8 mouse cellular contexts compared by ENCODE assay signal in the genomic region with DNA sequence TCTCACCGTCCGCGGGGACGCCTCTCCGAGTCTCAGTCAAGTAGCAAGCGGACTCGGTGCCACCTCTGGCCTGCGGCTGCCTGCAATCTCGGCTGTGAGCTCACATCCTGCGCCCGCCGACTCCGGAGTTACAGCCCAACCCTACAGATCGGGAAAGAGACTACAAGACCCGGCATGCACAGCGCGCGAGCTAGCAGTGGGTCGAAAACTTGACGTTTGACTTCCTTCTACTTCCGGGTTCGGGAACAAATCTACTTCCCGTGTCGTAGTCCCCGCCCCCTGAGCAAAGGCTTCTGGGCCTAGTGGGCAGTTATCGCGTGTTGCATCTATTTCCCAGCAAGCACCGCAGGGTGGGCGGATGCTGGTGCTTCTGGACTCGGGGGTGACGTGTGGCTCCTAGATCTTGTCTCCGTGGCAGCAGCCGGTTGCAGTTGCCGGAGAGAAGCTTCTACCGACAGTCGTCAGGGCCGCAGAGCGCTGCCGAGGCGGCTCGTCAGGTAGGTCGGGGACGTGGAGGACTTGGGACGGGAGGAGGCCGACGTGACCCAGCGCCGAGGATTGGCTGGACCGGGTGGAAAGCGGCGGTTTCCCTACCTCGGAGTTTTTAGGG. TPM values are rescaled to one million over a fixed set of nuclear protein-coding genes. Genes with fewer than 3 reads are reported as not detected.
DNase-seq lines count a peak whose midpoint lies in the region; ATAC-seq and TF ChIP-seq lines count a peak whose summit lies in the region.

A gene (minus strand): TSS at position 253 of the 610 bp plus-strand sequence.
A gene (plus strand): TSS at position 282 of the 610 bp plus-strand sequence.

- peak; percentile 98 for ATAC-seq in heart, embryonic 15.5 days (replicated peaks; ENCODE audit: insufficient number of reproducible peaks, insufficient read depth, low FRiP score, low read depth)
- ATAC-seq in liver, embryonic 14.5 days (ENCODE audit: insufficient read depth): peak; percentile 95
- ATAC-seq in neural tube, embryonic 11.5 days (ENCODE audit: insufficient read depth, low FRiP score, low TSS enrichment): peak; percentile 96
- ATAC-seq in stomach, postnatal 0 days (ENCODE audit: low FRiP score, low TSS enrichment): peak; percentile 98

- H3K27me3 ChIP-seq in forebrain, embryonic 10.5 days (ENCODE audit: poor library complexity, severe bottlenecking): no peaks in the 10 kb centered on the region
- H3K27me3 ChIP-seq in heart, embryonic 15.5 days: no peaks in the 10 kb centered on the region
- no peaks in the 10 kb centered on the region for H3K27me3 ChIP-seq in liver, embryonic 14.5 days (ENCODE audit: control insufficient read depth, insufficient read depth, low read length)
- no peaks in the 10 kb centered on the region for H3K27me3 ChIP-seq in neural tube, embryonic 11.5 days (ENCODE audit: control insufficient read depth, insufficient read depth, low read length)
- H3K27me3 ChIP-seq in stomach, postnatal 0 days (ENCODE audit: control insufficient read depth, insufficient read depth, low read length): no peaks in the 10 kb centered on the region

- peak; percentile 96 to 97 for DNase-seq in CD8-positive naive resting alpha-beta T cell, adult 2 months (ENCODE audit: low read depth in 2 of 2, low spot score in 2 of 2)
- peak; percentile 98 for DNase-seq in c-Kit-positive CD71-negative TER-119-negative erythroid progenitor cells, embryonic 14.5 days (ENCODE audit: low read depth)
- DNase-seq in forebrain, embryonic 10.5 days (ENCODE audit: extremely low spot score, low spot score): peak; percentile 99
- peak; percentile 99 for DNase-seq in kidney, postnatal 25 days
- DNase-seq in liver, embryonic 14.5 days (ENCODE audit: low read depth in 3 of 3, low spot score in 3 of 3): peak; percentile 99 to 100 (median 99)
- DNase-seq in neural tube, embryonic 11.5 days (ENCODE audit: low spot score): peak; percentile 98
- DNase-seq in stomach, postnatal 0 days (ENCODE audit: low spot score): peak; percentile 98

- WGBS in forebrain, embryonic 10.5 days: under 1% methylated on average over 52 of the region's 52 CpGs
- WGBS in heart, embryonic 15.5 days: under 1% methylated on average over 52 of the region's 52 CpGs
- under 1% methylated on average over 52 of the region's 52 CpGs for WGBS in liver, embryonic 14.5 days (ENCODE audit: insufficient replicate concordance)
- under 1% methylated on average over 52 of the region's 52 CpGs for WGBS in neural tube, embryonic 11.5 days
- under 1% methylated on average over 52 of the region's 52 CpGs for WGBS in stomach, postnatal 0 days

- H3K27ac ChIP-seq in forebrain, embryonic 10.5 days: peak within 1 kb of the TSS; percentile 93
- peak within 1 kb of the TSS; percentile 97 for H3K27ac ChIP-seq in heart, embryonic 15.5 days
- peak within 1 kb of the TSS; percentile 69 for H3K27ac ChIP-seq in liver, embryonic 14.5 days
- peak within 1 kb of the TSS; percentile 51 for H3K27ac ChIP-seq in neural tube, embryonic 11.5 days (ENCODE audit: low read depth, low read length)
- H3K27ac ChIP-seq in stomach, postnatal 0 days (replicated peaks): peak within 1 kb of the TSS; percentile 93

- peaks cover 27% of the 10 kb centered on the region for H3K4me1 ChIP-seq in forebrain, embryonic 10.5 days
- peaks cover 23% of the 10 kb centered on the region for H3K4me1 ChIP-seq in heart, embryonic 15.5 days (replicated peaks)
- H3K4me1 ChIP-seq in liver, embryonic 14.5 days (replicated peaks; ENCODE audit: control insufficient read depth in 2 of 2, insufficient read depth in 2 of 2, low read length in 1 of 2): peaks cover 13 to 18% of the 10 kb centered on the region in 2 experiments
- peaks cover 13% of the 10 kb centered on the region for H3K4me1 ChIP-seq in neural tube, embryonic 11.5 days (ENCODE audit: control insufficient read depth, insufficient read depth, low read length)
- H3K4me1 ChIP-seq in stomach, postnatal 0 days (replicated peaks; ENCODE audit: control insufficient read depth, insufficient read depth): no peaks in the 10 kb centered on the region

- TF ChIP-seq EP300 in liver, embryonic 14.5 days (IDR thresholded peaks at IDR 0.05; ENCODE audit: low read depth): no peak
- TF ChIP-seq EP300 in stomach, postnatal 0 days (optimal IDR thresholded peaks at IDR 0.05): no peak

- H3K4me3 ChIP-seq in forebrain, embryonic 10.5 days: peak within 1 kb of the TSS; percentile 89
- peak within 1 kb of the TSS; percentile 94 for H3K4me3 ChIP-seq in heart, embryonic 15.5 days
- peak within 1 kb of the TSS; percentile 72 to 78 for H3K4me3 ChIP-seq in liver, embryonic 14.5 days (ENCODE audit: insufficient read depth in 1 of 2, low read depth in 2 of 2, low read length in 2 of 2)
- peak within 1 kb of the TSS; percentile 75 for H3K4me3 ChIP-seq in neural tube, embryonic 11.5 days (ENCODE audit: low read depth, low read length)
- peak within 1 kb of the TSS; percentile 74 for H3K4me3 ChIP-seq in stomach, postnatal 0 days (ENCODE audit: low read depth, low read length)

- peak within 1 kb of the TSS; percentile 88 for H3K9ac ChIP-seq in heart, embryonic 15.5 days
- H3K9ac ChIP-seq in liver, embryonic 14.5 days (replicated peaks): peak within 1 kb of the TSS; percentile 80
- H3K9ac ChIP-seq in neural tube, embryonic 11.5 days (ENCODE audit: low read length): peak within 1 kb of the TSS; percentile 77
- H3K9ac ChIP-seq in stomach, postnatal 0 days (ENCODE audit: low read length): peak within 1 kb of the TSS; percentile 87

- no peak for TF ChIP-seq CTCF in liver, embryonic 14.5 days (IDR thresholded peaks at IDR 0.05; ENCODE audit: low read depth)
- TF ChIP-seq CTCF in stomach, postnatal 0 days (IDR thresholded peaks at IDR 0.05; ENCODE audit: low read depth): peak; percentile 5; the same call in 1 of the 2 replicates

- H3K4me2 ChIP-seq in heart, embryonic 15.5 days: peak within 1 kb of the TSS; percentile 83
- H3K4me2 ChIP-seq in liver, embryonic 14.5 days (ENCODE audit: low read depth): peak within 1 kb of the TSS; percentile 97
- peak within 1 kb of the TSS; percentile 87 for H3K4me2 ChIP-seq in neural tube, embryonic 11.5 days (ENCODE audit: low read depth)
- peak within 1 kb of the TSS; percentile 79 for H3K4me2 ChIP-seq in stomach, postnatal 0 days (replicated peaks; ENCODE audit: low read depth)

- H3K9me3 ChIP-seq in forebrain, embryonic 10.5 days: no peaks in the 10 kb centered on the region
- H3K9me3 ChIP-seq in heart, embryonic 15.5 days (replicated peaks): no peaks in the 10 kb centered on the region
- H3K9me3 ChIP-seq in liver, embryonic 14.5 days (ENCODE audit: control insufficient read depth, low read length): no peaks in the 10 kb centered on the region
- no peaks in the 10 kb centered on the region for H3K9me3 ChIP-seq in neural tube, embryonic 11.5 days (ENCODE audit: control insufficient read depth, low read length)
- no peaks in the 10 kb centered on the region for H3K9me3 ChIP-seq in stomach, postnatal 0 days (ENCODE audit: control insufficient read depth, low read length)

- peaks cover 54% of the 10 kb centered on the region for H3K36me3 ChIP-seq in forebrain, embryonic 10.5 days (replicated peaks)
- H3K36me3 ChIP-seq in heart, embryonic 15.5 days: peaks cover 29% of the 10 kb centered on the region
- peaks cover 23% of the 10 kb centered on the region for H3K36me3 ChIP-seq in liver, embryonic 14.5 days (replicated peaks; ENCODE audit: control insufficient read depth, insufficient read depth, low read depth)
- peaks cover 4% of the 10 kb centered on the region; the same call in 1 of the 2 replicates for H3K36me3 ChIP-seq in neural tube, embryonic 11.5 days (ENCODE audit: control insufficient read depth, insufficient read depth, low read length)
- H3K36me3 ChIP-seq in stomach, postnatal 0 days (ENCODE audit: control insufficient read depth, insufficient read depth, low read length): peaks cover 7% of the 10 kb centered on the region

RNA-seq across cellular contexts. Expression of the first gene that starts in this region (rescaled TPM):
- 96.4 and 97.2 TPM in 2 replicates for polyA plus RNA-seq in forebrain, embryonic 10.5 days (2016; fragmentation: Nextera tagmentation; extraction: Ambion mirVana)
- 63.7 and 73.0 TPM in 2 replicates for polyA plus RNA-seq in heart, embryonic 15.5 days (2015; fragmentation: Nextera tagmentation; extraction: Ambion mirVana)
- polyA plus RNA-seq in liver, embryonic 14.5 days (2012; rRNA removed): 6.3 and 6.7 TPM in 2 replicates
- 12.6 and 13.2 TPM in 2 replicates for polyA plus RNA-seq in liver, embryonic 14.5 days (2014; fragmentation: Nextera tagmentation; extraction: Ambion mirVana)
- polyA plus RNA-seq in neural tube, embryonic 11.5 days (2014; fragmentation: Nextera tagmentation; extraction: Ambion mirVana): 70.0 and 71.2 TPM in 2 replicates
- polyA plus RNA-seq in stomach, postnatal 0 days (2015; fragmentation: Nextera tagmentation; extraction: Ambion mirVana): 47.5 and 47.7 TPM in 2 replicates

RNA-seq across cellular contexts. Expression of the second gene that starts in this region (rescaled TPM):
- 75.9 and 78.8 TPM in 2 replicates for polyA plus RNA-seq in forebrain, embryonic 10.5 days (2016; fragmentation: Nextera tagmentation; extraction: Ambion mirVana)
- polyA plus RNA-seq in heart, embryonic 15.5 days (2015; fragmentation: Nextera tagmentation; extraction: Ambion mirVana): 97.5 and 106 TPM in 2 replicates
- polyA plus RNA-seq in liver, embryonic 14.5 days (2012; rRNA removed): 29.2 and 41.7 TPM in 2 replicates
- polyA plus RNA-seq in liver, embryonic 14.5 days (2014; fragmentation: Nextera tagmentation; extraction: Ambion mirVana): 73.9 and 77.8 TPM in 2 replicates
- polyA plus RNA-seq in neural tube, embryonic 11.5 days (2014; fragmentation: Nextera tagmentation; extraction: Ambion mirVana): 99.7 and 110 TPM in 2 replicates
- 163 and 168 TPM in 2 replicates for polyA plus RNA-seq in stomach, postnatal 0 days (2015; fragmentation: Nextera tagmentation; extraction: Ambion mirVana)

Comparison
In these comparisons a context has a peak if more than half of its experiments do, and no peak if none do; other contexts are left out.
1. Peak in every context shown above with its lines: DNase-seq, ATAC-seq, H3K4me3 ChIP-seq and H3K27ac ChIP-seq.